Mouse (Mus musculus) ES-Bruce4 (cell line): ENCODE results near the gene Plekhg4. TPM values are rescaled to one million over a fixed set of nuclear protein-coding genes. Genes with fewer than 3 reads are reported as not detected.

Source experiments
- H3K27ac ChIP-seq: 2 replicates; pipeline ENCODE4 v1.5.1; 2012; ENCODE audit warnings: low read length, inconsistent platforms; ENCODE audit not compliant: insufficient read depth
- H3K27me3 ChIP-seq: 2 replicates; pipeline ENCODE4 v1.6.1; 2012; ENCODE audit warnings: mild to moderate bottlenecking, low read length, inconsistent platforms; ENCODE audit not compliant: control insufficient read depth, poor library complexity, insufficient read depth, severe bottlenecking
- H3K36me3 ChIP-seq: 2 replicates; pipeline ENCODE4 v1.6.1; 2012; ENCODE audit warnings: inconsistent platforms, mild to moderate bottlenecking, low read length, moderate library complexity; ENCODE audit not compliant: control insufficient read depth, poor library complexity, insufficient read depth, severe bottlenecking
- H3K4me1 ChIP-seq: one replicate; pipeline ENCODE4 v1.8.1; 2011; ENCODE audit warnings: low read length; ENCODE audit not compliant: control insufficient read depth, insufficient read depth
- H3K4me3 ChIP-seq: 2 replicates; pipeline ENCODE4 v1.5.1; 2011; ENCODE audit warnings: low read depth, mild to moderate bottlenecking, low read length
- H3K9ac ChIP-seq: 2 replicates; pipeline ENCODE4 v1.6.1; 2012; ENCODE audit warnings: low read depth, mild to moderate bottlenecking, inconsistent platforms; ENCODE audit not compliant: poor library complexity, severe bottlenecking
- H3K9me3 ChIP-seq: replicated peaks from 2 replicates; pipeline ENCODE4 v1.6.1; 2012; ENCODE audit warnings: mild to moderate bottlenecking, low read length, inconsistent platforms; ENCODE audit not compliant: control insufficient read depth, poor library complexity, insufficient read depth, severe bottlenecking
- CTCF ChIP-seq: IDR thresholded peaks from one replicate; pipeline ENCODE4 v1.8.1; 2011; ENCODE audit warnings: low read depth, low read length
- EP300 ChIP-seq: IDR thresholded peaks from 2 replicates; pipeline ENCODE4 v1.6.1; 2011; ENCODE audit warnings: low read depth, low read length; ENCODE audit not compliant: insufficient read depth
- POLR2A ChIP-seq: IDR thresholded peaks from one replicate; pipeline ENCODE4 v1.8.1; 2011; ENCODE audit warnings: low read length; ENCODE audit not compliant: insufficient read depth
- polyA plus RNA-seq: library from polyadenylated mRNA; stranded (reverse); fragments of >200 nt; gene quantifications from 2 replicates; pipeline ENCODE4 v1.2.4, GENCODE M21; 2011; ENCODE audit warnings: low read depth; ENCODE audit not compliant: missing spikeins, insufficient read depth, insufficient read length

Plekhg4 gene
- polyA plus RNA-seq, 1 experiment: 3.2 TPM

DNA sequence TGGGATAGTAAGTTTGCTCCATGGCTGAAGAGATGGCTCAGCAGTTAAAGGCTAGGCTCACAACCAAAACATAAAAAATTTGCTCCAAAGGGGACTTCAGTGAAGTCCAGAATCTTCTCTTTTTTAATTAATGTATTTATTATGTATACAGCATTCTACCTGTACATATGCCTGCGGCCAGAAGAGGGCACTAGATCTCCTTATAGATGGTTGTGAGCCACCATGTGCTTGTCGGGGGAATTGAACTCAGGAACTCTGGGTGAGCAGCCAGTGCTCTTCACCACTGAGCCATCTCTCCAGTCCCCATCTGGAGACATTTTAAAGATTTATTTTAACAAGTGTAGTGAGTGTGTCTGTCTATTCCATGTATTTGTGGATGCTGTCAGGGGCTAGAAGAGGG lies 6.0 kb upstream of the Plekhg4 start:
- no peak overlapping the region for H3K27ac ChIP-seq
- H3K9ac ChIP-seq: no peak overlapping the region
- no peaks in the 10 kb centered on the region for H3K27me3 ChIP-seq
- 0 out of 2 replicates have a peak, but pooled peaks cover 2% of the 10 kb centered on the region for H3K36me3 ChIP-seq
- no peaks in the 10 kb centered on the region for H3K4me1 ChIP-seq
- TF ChIP-seq POLR2A: no peak
- peak; percentile 37 for TF ChIP-seq CTCF
- no peaks in the 10 kb centered on the region for H3K9me3 ChIP-seq
- no peak overlapping the region for H3K4me3 ChIP-seq

DNA sequence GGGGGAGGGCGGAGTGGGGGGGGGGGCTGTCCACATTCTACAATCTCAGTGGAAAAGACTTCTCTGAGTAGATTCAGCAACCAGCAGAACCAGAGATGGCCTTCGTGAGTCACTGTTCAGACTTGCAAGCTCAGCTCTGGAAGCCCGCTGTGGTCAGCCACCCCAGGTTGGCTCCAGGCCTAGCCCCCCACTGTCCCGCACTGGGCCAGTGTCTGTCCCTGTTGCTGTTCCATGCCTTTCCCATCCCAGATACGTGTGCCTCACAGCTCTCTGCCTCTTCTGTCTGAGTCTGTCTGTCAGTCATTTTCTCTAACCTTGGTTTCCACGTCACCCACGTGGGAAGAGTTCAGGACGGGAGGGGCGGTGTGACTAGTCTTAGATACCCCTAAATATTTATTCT lies 601 bp upstream of the Plekhg4 start:
- Histone ChIP-seq H3K9ac (no peak overlapping the region), H3K36me3 (no peaks in the 10 kb centered on the region), H3K27ac (no peak overlapping the region), H3K4me1 (peaks cover 4% of the 10 kb centered on the region), H3K4me3 (no peak overlapping the region), H3K9me3 (no peaks in the 10 kb centered on the region), H3K27me3 (no peaks in the 10 kb centered on the region)
- no peak for TF ChIP-seq EP300

DNA sequence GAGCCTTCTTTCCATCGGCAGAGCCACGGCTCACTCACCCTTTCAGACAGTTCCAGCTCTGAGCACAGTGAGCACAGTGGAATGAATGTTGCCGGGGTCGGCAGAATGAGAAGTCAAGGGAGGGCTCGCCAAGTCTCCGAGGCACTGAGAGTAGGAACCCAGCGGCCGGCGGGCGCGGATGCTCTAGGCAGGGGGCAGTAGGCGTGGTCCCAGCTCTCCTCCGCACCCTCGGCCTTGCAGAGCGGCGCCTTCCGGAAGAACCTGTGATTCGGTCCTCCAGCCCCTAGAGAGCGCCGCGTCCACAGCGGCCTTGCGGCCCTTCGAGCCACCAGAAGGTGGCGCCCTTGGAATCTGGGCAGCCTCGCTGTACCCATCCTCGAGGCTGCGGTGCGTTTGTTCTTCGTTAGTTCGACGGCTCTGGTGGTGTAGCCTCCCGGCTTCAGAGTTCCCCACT lies 1.5 kb downstream of the Plekhg4 start:
- Histone ChIP-seq H3K4me1 (peaks cover 4% of the 10 kb centered on the region), H3K9me3 (no peaks in the 10 kb centered on the region), H3K27ac (no peak overlapping the region), H3K27me3 (no peaks in the 10 kb centered on the region), H3K36me3 (no peaks in the 10 kb centered on the region), H3K9ac (no peak overlapping the region), H3K4me3 (peak overlapping the region; percentile 48)
- TF ChIP-seq CTCF (peak; percentile 99), EP300 (0 out of 2 replicates have a peak, but pooled peaks have one; percentile 15), POLR2A (no peak)

GRCm38 (mm10) chr8:105378673-105379072 lies 5.6 kb downstream of the Plekhg4 start:
- H3K27ac ChIP-seq: no peak overlapping the region
- H3K9ac ChIP-seq: peak overlapping the region; percentile 3

DNA sequence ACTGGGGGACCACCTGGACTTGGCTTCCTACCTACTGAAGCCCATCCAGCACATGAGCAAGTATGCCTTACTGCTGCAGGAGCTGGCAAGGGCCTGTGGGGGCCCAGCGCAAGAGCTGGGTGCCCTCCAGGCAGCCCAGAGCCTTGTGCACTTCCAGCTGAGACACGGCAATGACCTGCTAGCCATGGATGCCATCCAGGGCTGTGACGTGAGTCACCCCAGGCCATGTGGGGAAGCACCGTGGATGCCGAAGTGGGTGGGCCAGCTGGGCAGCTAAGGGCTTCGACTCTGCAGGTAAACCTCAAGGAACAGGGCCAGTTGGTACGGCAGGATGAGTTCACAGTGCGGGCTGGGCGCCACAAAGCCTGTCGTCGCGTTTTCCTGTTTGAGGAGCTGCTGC lies 7.2 kb downstream of the Plekhg4 start:
- H3K9ac ChIP-seq: no peak overlapping the region
- no peaks in the 10 kb centered on the region for H3K36me3 ChIP-seq
- no peaks in the 10 kb centered on the region for H3K4me1 ChIP-seq
- no peaks in the 10 kb centered on the region for H3K9me3 ChIP-seq
- no peak overlapping the region for H3K27ac ChIP-seq
- no peaks in the 10 kb centered on the region for H3K27me3 ChIP-seq
- no peak overlapping the region for H3K4me3 ChIP-seq
- TF ChIP-seq POLR2A: no peak
- no peak for TF ChIP-seq CTCF
- TF ChIP-seq EP300: no peak

More at GRCm38 (mm10) chr8:105378673-105379072, 5.6 kb downstream of the Plekhg4 start:
- Histone ChIP-seq H3K4me3 (peak overlapping the region; percentile 38), H3K4me1 (peaks cover 4% of the 10 kb centered on the region), H3K27me3 (no peaks in the 10 kb centered on the region), H3K36me3 (no peaks in the 10 kb centered on the region), H3K9me3 (no peaks in the 10 kb centered on the region)
- TF ChIP-seq EP300 (no peak), CTCF (no peak), POLR2A (no peak)

GRCm38 (mm10) chr8:105384070-105384469 lies 11.0 kb downstream of the Plekhg4 start:
- H3K9ac ChIP-seq: no peak overlapping the region
- no peaks in the 10 kb centered on the region for H3K27me3 ChIP-seq
- no peak for TF ChIP-seq CTCF
- TF ChIP-seq POLR2A: no peak
- no peak for TF ChIP-seq EP300
- H3K9me3 ChIP-seq: no peaks in the 10 kb centered on the region
- no peak overlapping the region for H3K4me3 ChIP-seq
- H3K4me1 ChIP-seq: no peaks in the 10 kb centered on the region
- no peak overlapping the region for H3K27ac ChIP-seq
- no peaks in the 10 kb centered on the region for H3K36me3 ChIP-seq
